Mouse (Mus musculus): ENCODE data around the gene Tapt1.

GRCm38 (mm10) chr5:44261172-44261571 is 34.7 kb upstream of the Tapt1 start:
- TF ChIP-seq CTCF (IDR thresholded peaks at IDR 0.05) (no peak), POLR2A (IDR thresholded peaks at IDR 0.05; ENCODE audit: insufficient read depth, low read depth, low read length) (no peak)

All from heart, adult 2 months (tissue).